Mouse (Mus musculus): ENCODE measurements around the gene Eme1. TPM values are rescaled to one million over a fixed set of nuclear protein-coding genes. Genes with fewer than 3 reads are reported as not detected.

The Eme1 gene
- polyA plus RNA-seq, 1 experiment from 2014 or later: 10.2 TPM

DNA sequence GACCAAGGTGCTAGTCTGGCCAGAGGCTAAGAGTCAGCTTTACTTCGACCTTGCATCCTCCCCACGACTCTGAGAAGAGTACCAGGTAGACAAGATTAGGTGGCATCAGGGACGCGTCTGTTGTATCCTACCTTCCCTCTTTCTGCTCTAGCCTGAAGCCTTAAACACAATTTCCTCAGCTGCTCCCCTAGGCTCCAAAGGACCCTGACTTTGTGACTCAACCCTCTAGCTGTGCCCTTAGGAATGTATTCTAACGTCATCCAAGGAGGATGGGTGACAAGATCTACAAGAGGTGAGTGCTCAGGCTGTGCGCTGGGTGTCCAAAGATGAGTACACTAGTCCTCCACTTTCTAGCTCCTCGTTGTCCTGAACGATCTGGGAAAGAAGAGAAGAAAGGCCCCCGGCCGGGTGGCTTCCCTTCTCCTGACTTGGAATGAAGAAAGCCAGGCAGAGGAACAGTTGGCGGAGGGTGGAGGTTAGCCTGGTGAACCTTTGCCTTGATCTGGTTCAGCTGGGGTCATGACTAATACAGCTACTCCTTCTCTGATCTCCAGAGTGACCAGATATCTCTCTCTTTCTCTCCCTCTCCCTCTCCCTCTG, 51.3 kb downstream of the Eme1 start:
- peak overlapping the region; percentile 80 for H3K4me2 ChIP-seq (ENCODE audit: low read length)
- peaks cover 4 to 5% of the 10 kb centered on the region in 2 experiments for H3K4me1 ChIP-seq (ENCODE audit: control insufficient read depth in 2 of 2, insufficient read depth in 2 of 2, low read length in 2 of 2)
- peak overlapping the region in 1 of 2 experiments; percentile 57; a peak in 2 of 4 replicates for H3K4me3 ChIP-seq (ENCODE audit: control insufficient read depth in 1 of 2, insufficient read depth in 1 of 2, low read depth in 1 of 2, low read length in 2 of 2)
- H3K27ac ChIP-seq (replicated peaks in 1 of 2; ENCODE audit: control insufficient read depth in 1 of 2, insufficient read depth in 1 of 2, low read depth in 2 of 2, low read length in 2 of 2): 0 out of 4 replicates have a peak overlapping the region, but pooled peaks of 1 of the 2 experiments have one; percentile 20
- no peak for ATAC-seq (ENCODE audit: insufficient number of reproducible peaks, insufficient read depth, low FRiP score, low read depth)
- no peaks in the 10 kb centered on the region for H3K36me3 ChIP-seq (ENCODE audit: control insufficient read depth, insufficient read depth, low read length)
- H3K27me3 ChIP-seq (ENCODE audit: control insufficient read depth, insufficient read depth, low read length): no peaks in the 10 kb centered on the region
- 61% methylated on average over 11 of the region's 11 CpGs for WGBS
- H3K9ac ChIP-seq (ENCODE audit: low read length): peak overlapping the region; percentile 75
- no peaks in the 10 kb centered on the region for H3K9me3 ChIP-seq (ENCODE audit: control insufficient read depth, low read length)

- WGBS: under 1% methylated on average over 52 of the region's 52 CpGs
- Histone ChIP-seq H3K4me3 (ENCODE audit: control insufficient read depth in 1 of 2, insufficient read depth in 1 of 2, low read depth in 1 of 2, low read length in 2 of 2) (peak within 1 kb of the TSS; percentile 57 to 64), H3K36me3 (ENCODE audit: control insufficient read depth, insufficient read depth, low read length) (no peaks in the 10 kb centered on the region), H3K4me2 (ENCODE audit: low read length) (peak within 1 kb of the TSS; percentile 80), H3K9ac (ENCODE audit: low read length) (peak within 1 kb of the TSS; percentile 75), H3K27me3 (ENCODE audit: control insufficient read depth, insufficient read depth, low read length) (no peaks in the 10 kb centered on the region), H3K9me3 (ENCODE audit: control insufficient read depth, low read length) (no peaks in the 10 kb centered on the region), H3K27ac (replicated peaks in 1 of 2; ENCODE audit: control insufficient read depth in 1 of 2, insufficient read depth in 1 of 2, low read depth in 2 of 2, low read length in 2 of 2) (peak within 1 kb of the TSS in 1 of 2 experiments; percentile 20; a peak in 1 of 4 replicates), H3K4me1 (ENCODE audit: control insufficient read depth in 2 of 2, insufficient read depth in 2 of 2, low read length in 2 of 2) (peaks cover 4 to 5% of the 10 kb centered on the region in 2 experiments)
- ATAC-seq (ENCODE audit: insufficient number of reproducible peaks, insufficient read depth, low FRiP score, low read depth): peak; percentile 79
These were observed 52.2 kb downstream of the Eme1 start, which contains the start of gene Acsf2 for GRCm38 (mm10) chr11:94601321-94602281. Gene Acsf2 (minus strand): TSS chr11:94601871.

GRCm38 (mm10) chr11:94600447-94600846, 53.3 kb downstream of the Eme1 start:
- ATAC-seq (ENCODE audit: insufficient number of reproducible peaks, insufficient read depth, low FRiP score, low read depth): no peak
- no peaks in the 10 kb centered on the region for H3K36me3 ChIP-seq (ENCODE audit: control insufficient read depth, insufficient read depth, low read length)
- H3K9me3 ChIP-seq (ENCODE audit: control insufficient read depth, low read length): no peaks in the 10 kb centered on the region
- H3K4me2 ChIP-seq (ENCODE audit: low read length): no peak overlapping the region
- H3K4me3 ChIP-seq (ENCODE audit: control insufficient read depth in 1 of 2, insufficient read depth in 1 of 2, low read depth in 1 of 2, low read length in 2 of 2): no peak overlapping the region
- H3K27me3 ChIP-seq (ENCODE audit: control insufficient read depth, insufficient read depth, low read length): no peaks in the 10 kb centered on the region
- H3K4me1 ChIP-seq (ENCODE audit: control insufficient read depth in 2 of 2, insufficient read depth in 2 of 2, low read length in 2 of 2): peaks cover 4 to 5% of the 10 kb centered on the region in 2 experiments
- H3K9ac ChIP-seq (ENCODE audit: low read length): no peak overlapping the region
- WGBS: 88% methylated on average over 7 of the region's 7 CpGs
- H3K27ac ChIP-seq (replicated peaks in 1 of 2; ENCODE audit: control insufficient read depth in 1 of 2, insufficient read depth in 1 of 2, low read depth in 2 of 2, low read length in 2 of 2): no peak overlapping the region

GRCm38 (mm10) chr11:94598437-94599120, 55.2 kb downstream of the Eme1 start:
- no peak overlapping the region for H3K9ac ChIP-seq (ENCODE audit: low read length)
- no peaks in the 10 kb centered on the region for H3K9me3 ChIP-seq (ENCODE audit: control insufficient read depth, low read length)
- 77% methylated on average over 6 of the region's 6 CpGs for WGBS
- no peaks in the 10 kb centered on the region for H3K36me3 ChIP-seq (ENCODE audit: control insufficient read depth, insufficient read depth, low read length)
- H3K4me2 ChIP-seq (ENCODE audit: low read length): no peak overlapping the region
- H3K27ac ChIP-seq (replicated peaks in 1 of 2; ENCODE audit: control insufficient read depth in 1 of 2, insufficient read depth in 1 of 2, low read depth in 2 of 2, low read length in 2 of 2): no peak overlapping the region
- peaks cover 4 to 5% of the 10 kb centered on the region in 2 experiments for H3K4me1 ChIP-seq (ENCODE audit: control insufficient read depth in 2 of 2, insufficient read depth in 2 of 2, low read length in 2 of 2)
- H3K27me3 ChIP-seq (ENCODE audit: control insufficient read depth, insufficient read depth, low read length): no peaks in the 10 kb centered on the region
- no peak for ATAC-seq (ENCODE audit: insufficient number of reproducible peaks, insufficient read depth, low FRiP score, low read depth)
- H3K4me3 ChIP-seq (ENCODE audit: control insufficient read depth in 1 of 2, insufficient read depth in 1 of 2, low read depth in 1 of 2, low read length in 2 of 2): no peak overlapping the region

DNA sequence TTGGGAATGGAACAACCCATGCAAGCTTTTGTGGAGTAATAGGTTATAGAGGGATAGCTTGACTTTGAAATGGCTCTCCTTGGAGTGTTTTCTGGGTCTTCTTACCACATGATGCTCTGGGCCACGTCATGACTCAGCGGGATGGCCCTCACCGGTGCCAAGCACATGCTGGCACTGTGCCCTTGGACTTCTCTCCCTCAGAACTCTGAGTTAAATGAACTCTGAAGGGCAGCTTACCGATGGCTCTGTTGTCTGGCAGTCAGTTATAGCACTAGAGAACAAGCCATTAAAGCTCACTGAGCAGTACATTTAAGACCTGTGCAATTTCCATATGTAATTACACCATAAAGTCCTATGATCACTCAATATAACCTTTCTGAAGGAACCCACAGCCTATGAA, 56.4 kb downstream of the Eme1 start:
- Histone ChIP-seq H3K4me3 (ENCODE audit: control insufficient read depth in 1 of 2, insufficient read depth in 1 of 2, low read depth in 1 of 2, low read length in 2 of 2) (no peak overlapping the region), H3K4me1 (ENCODE audit: control insufficient read depth in 2 of 2, insufficient read depth in 2 of 2, low read length in 2 of 2) (peaks cover 4 to 5% of the 10 kb centered on the region in 2 experiments), H3K9me3 (ENCODE audit: control insufficient read depth, low read length) (no peaks in the 10 kb centered on the region), H3K27me3 (ENCODE audit: control insufficient read depth, insufficient read depth, low read length) (no peaks in the 10 kb centered on the region), H3K36me3 (ENCODE audit: control insufficient read depth, insufficient read depth, low read length) (no peaks in the 10 kb centered on the region), H3K9ac (ENCODE audit: low read length) (no peak overlapping the region), H3K4me2 (ENCODE audit: low read length) (no peak overlapping the region), H3K27ac (replicated peaks in 1 of 2; ENCODE audit: control insufficient read depth in 1 of 2, insufficient read depth in 1 of 2, low read depth in 2 of 2, low read length in 2 of 2) (no peak overlapping the region)
- no peak for ATAC-seq (ENCODE audit: insufficient number of reproducible peaks, insufficient read depth, low FRiP score, low read depth)
- 70% methylated on average over 4 of the region's 4 CpGs for WGBS

GRCm38 (mm10) chr11:94596311-94596852, 57.4 kb downstream of the Eme1 start:
- no peak overlapping the region for H3K9ac ChIP-seq (ENCODE audit: low read length)
- H3K36me3 ChIP-seq (ENCODE audit: control insufficient read depth, insufficient read depth, low read length): no peaks in the 10 kb centered on the region
- H3K27me3 ChIP-seq (ENCODE audit: control insufficient read depth, insufficient read depth, low read length): no peaks in the 10 kb centered on the region
- H3K4me1 ChIP-seq (ENCODE audit: control insufficient read depth in 2 of 2, insufficient read depth in 2 of 2, low read length in 2 of 2): peaks cover 0 to 2% of the 10 kb centered on the region in 2 experiments; a peak in 3 of 4 replicates
- no peaks in the 10 kb centered on the region for H3K9me3 ChIP-seq (ENCODE audit: control insufficient read depth, low read length)
- no peak overlapping the region for H3K27ac ChIP-seq (replicated peaks in 1 of 2; ENCODE audit: control insufficient read depth in 1 of 2, insufficient read depth in 1 of 2, low read depth in 2 of 2, low read length in 2 of 2)
- H3K4me2 ChIP-seq (ENCODE audit: low read length): no peak overlapping the region
- no peak for ATAC-seq (ENCODE audit: insufficient number of reproducible peaks, insufficient read depth, low FRiP score, low read depth)
- H3K4me3 ChIP-seq (ENCODE audit: control insufficient read depth in 1 of 2, insufficient read depth in 1 of 2, low read depth in 1 of 2, low read length in 2 of 2): no peak overlapping the region
- 64% methylated on average over 7 of the region's 7 CpGs for WGBS
